Mouse (Mus musculus): ENCODE results near the gene Taok3.
A peak's percentile ranks its signal among the peaks of the same experiment; 100 is the strongest.
"Not testable (repeated sequence)": the region's sequence is repeated elsewhere in the genome, so short reads cannot be mapped to it uniquely, and the experiment has no call there.

Gene Taok3

DNA sequence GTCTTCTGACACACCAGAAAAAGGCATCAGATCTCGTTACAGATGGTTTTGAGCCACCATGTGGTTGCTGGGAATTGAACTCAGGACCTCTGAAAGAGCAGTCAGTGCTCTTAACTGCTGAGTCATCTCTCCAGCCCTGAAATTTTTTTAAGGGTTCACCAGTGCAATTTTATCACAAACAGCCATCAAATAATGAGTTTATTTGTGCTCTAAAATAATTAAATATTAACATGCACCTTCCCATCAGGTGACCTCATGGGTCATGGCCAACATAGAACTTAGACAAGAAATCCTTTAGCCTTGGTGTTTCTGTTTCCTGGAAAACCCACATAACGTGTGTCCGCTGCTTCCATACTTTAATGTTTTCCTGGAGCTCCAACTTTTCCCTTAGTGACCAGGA, 173.8 kb downstream of the Taok3 start:
- DNase-seq (ENCODE audit: low read depth, low spot score) = not testable (repeated sequence)

DNA sequence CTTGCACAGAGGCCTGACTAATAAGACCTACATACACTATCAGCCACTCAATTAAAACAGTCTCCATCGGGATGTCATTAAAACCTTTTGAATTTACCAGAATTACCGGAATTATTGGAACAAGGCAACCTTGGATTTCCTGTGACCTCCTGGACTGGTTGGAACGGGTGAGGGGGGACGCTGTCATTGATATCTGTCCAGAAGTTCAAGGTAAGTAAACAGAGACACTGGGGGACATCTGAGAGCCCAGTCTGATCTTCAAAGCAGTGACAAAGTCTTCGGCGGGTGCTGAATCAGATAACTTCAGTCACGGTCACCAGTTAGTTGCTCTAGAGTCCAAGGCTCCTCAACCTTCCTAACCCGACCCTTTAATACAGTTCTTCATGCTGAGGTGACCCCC, 175.1 kb downstream of the Taok3 start:
- DNase-seq (ENCODE audit: low read depth, low spot score) = no peak

- DNase-seq (ENCODE audit: low read depth, low spot score) = no peak
Observed at GRCm38 (mm10) chr5:117302899-117303298, 183.0 kb downstream of the Taok3 start.

DNA sequence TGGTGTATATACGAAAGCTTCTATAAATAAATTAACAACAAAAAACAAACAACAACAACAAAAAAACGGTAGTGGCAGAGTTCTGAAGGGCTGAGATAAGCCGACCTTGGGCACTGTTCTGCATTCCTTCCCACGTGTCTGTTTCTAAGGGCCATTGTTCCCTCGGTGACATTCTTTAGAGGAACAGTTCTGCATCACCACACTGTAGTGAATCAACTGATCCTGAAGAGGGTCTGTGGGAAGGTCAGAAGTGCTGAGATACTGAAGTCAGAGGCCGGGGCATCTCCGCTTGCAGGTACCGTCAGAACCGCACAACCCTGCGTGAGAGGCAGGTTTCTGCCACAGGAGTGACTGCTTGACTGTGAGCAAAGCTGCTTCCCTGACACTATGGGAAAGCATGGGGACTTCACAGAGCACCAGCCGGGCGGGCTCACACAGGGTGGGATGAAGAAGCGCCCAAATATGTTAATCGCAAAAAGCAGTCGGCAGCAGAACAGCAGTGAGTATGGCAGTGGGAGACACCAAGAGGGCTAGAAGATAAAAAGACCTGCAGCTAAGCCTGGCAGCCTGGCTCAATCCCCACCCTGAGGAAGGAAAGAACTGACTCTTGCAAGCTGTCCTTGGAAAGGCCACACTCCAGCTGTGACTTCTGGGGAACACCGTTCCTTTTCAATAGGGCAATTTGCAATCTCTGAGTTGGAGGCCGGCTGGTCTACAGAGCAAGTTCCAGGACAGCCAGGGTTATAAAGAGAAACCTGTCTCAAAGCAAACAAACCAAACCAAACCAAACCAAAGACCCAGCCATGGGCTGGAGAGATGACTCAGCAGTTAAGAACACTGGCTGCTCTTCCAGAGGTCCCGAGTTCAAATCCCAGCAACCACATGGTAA, 184.0 kb downstream of the Taok3 start:
- no peak for DNase-seq (ENCODE audit: low read depth, low spot score)

DNA sequence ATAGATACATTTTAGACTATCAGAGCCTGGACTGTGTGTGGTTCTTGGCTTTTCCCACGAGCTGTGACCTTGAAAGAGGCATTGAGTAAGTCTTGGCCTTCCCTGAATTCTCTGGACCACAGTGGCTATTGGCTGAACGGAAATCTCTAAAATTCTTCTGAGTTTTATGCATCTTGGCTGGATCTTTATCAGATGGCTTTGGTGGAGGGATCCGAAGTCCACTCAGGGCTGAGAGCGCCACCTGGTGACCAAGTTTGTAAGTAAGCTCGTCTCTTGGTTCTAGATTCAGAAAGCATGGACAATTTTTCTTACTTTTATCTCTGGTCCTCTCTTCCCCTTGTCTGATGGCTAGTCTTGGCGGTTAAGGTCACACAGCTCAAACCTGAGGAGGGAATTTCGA, 185.0 kb downstream of the Taok3 start:
- DNase-seq (ENCODE audit: low read depth, low spot score) = peak; percentile 65

- DNase-seq (ENCODE audit: low read depth, low spot score) = no peak
Observed at GRCm38 (mm10) chr5:117305754-117306153, 185.8 kb downstream of the Taok3 start.

DNA sequence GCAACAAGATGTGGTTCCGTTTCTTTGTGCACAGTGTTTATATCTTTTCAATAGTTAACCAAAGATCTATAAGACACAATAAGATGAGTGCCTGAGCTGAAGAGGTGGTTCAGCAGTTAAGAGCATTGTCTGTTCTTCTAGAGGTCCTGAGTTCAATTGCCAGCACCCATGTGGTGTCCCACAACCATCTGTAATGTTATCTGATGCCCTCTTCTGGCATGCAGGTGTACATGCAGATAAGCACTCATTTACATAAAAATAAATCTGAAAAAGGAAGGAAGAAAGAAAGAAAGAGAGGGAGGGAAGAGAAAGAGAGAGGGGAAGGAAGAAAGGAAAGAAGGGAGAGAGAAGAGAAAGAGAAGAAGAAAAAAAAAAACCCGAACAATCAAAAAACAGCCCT, 186.9 kb downstream of the Taok3 start:
- no peak for DNase-seq (ENCODE audit: low read depth, low spot score)

DNA sequence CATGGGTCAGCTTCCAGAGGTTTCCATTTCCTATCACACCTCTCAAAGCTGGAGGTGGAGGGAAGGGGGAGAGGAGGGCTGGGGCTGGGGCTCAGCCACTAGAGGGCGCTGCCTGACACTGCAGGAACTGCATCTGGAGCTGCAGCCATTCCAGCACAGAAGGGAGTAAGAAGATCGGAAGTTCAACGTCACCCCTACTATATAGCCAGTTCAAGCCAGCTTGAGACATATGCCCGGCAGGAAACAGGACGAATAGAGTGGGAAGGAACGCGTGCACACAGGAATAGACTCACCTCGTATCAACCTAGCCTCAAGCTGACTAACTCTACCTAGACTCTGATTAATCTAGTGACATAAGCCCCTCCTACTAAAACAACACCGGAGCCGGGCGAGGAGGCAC, 187.8 kb downstream of the Taok3 start:
- DNase-seq (ENCODE audit: low read depth, low spot score) = peak; percentile 69

- peak; percentile 19 for DNase-seq (ENCODE audit: low read depth, low spot score)
Observed at GRCm38 (mm10) chr5:117313420-117313819, 193.5 kb downstream of the Taok3 start.

GRCm38 (mm10) chr5:117313909-117314308, 194.0 kb downstream of the Taok3 start:
- DNase-seq (ENCODE audit: low read depth, low spot score) = no peak

DNA sequence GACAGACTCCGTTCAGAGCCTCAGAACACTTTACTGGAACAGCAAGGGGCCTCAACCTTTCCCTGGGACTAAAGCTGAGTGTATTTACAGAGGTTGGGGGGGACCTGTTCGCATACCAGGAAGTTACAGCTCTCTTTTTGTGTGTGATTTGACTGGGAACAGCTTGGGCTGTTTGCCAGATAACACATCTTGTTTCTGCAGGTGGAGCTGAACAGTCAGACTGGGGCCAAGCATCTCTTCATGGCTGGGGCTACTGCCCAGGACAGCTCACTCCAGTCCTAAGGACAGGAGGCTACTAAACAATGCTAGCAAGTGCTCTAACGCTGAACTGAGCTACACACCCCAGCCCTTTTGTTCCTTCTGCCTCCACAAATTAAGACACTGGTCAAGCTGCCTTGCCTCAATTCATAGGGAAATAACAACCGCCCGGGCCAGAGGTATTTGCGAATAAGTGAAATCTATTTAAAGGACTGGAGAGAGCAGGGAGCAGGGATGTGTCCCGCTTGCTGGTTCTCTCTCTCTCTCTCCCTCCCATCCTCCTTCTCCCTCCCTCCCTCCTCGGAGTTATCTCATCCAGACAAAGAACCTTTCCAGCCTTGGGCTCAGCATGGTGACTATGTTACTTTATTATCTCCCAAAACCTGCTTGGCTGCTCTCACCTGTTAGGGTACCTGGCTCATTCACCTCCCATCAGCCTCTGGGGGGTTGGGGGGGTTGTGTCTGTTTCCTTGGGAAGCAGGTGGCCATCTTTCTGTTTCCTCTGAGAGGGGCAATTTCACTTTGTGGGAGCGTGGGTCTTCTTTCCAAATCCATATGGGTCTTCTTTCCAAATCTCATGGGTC, 194.9 kb downstream of the Taok3 start:
- no peak for DNase-seq (ENCODE audit: low read depth, low spot score)

GRCm38 (mm10) chr5:117318741-117319629, 199.1 kb downstream of the Taok3 start, which contains the start of gene Vsig10:
Gene Vsig10 (plus strand): TSS chr5:117319083.
- DNase-seq (ENCODE audit: low read depth, low spot score) = peak; percentile 40

DNA sequence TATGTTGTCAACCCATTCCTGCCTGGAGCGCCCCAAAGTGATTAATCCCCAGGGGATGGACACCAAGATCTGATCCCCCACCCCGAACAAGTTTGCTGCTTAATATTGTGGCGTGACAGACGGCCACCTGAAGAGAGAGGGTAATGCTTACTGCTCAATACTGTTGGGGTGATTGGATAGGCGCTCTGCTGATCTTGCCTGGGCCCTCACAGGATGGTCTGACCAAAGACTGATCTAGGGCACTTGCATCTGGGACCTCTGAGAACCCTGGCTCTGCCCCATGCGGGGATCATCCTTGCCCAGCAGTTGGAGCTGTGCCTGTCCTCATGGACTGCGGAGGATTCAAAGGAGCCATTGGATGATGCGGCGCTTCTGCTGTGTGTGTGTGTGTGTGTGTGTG, 203.8 kb downstream of the Taok3 start:
- DNase-seq (ENCODE audit: low read depth, low spot score) = no peak

Measured in CD4-positive helper T cell, adult 2 months (primary cell).